Mouse (Mus musculus) midbrain, embryonic 16.5 days (tissue): ENCODE results near the gene Pigv. TPM values are rescaled to one million over a fixed set of nuclear protein-coding genes. Genes with fewer than 3 reads are reported as not detected.
"Not testable (repeated sequence)": the region's sequence is repeated elsewhere in the genome, so short reads cannot be mapped to it uniquely, and the experiment has no call there.

Experiments used
- ATAC-seq: fragments of 200-750 bp; cut with Nextera tagmentation; 2 replicates; pipeline ENCODE4 v1.8.0; 2017; ENCODE audit warnings: moderate TSS enrichment
- H3K27ac ChIP-seq: fragments of 300-500 bp; sonication (generic); 2 replicates; pipeline ENCODE4 v1.5.1; 2014; ENCODE audit warnings: mild to moderate bottlenecking, low read length, mixed read lengths
- H3K27me3 ChIP-seq: fragments of 300-500 bp; sonication (generic); 2 replicates; pipeline ENCODE4 v1.6.1; 2014; ENCODE audit warnings: low read depth, low read length, mixed read lengths; ENCODE audit not compliant: control insufficient read depth, insufficient read depth
- H3K36me3 ChIP-seq: fragments of 300-500 bp; sonication (generic); 2 replicates; pipeline ENCODE4 v1.6.1; 2014; ENCODE audit warnings: mild to moderate bottlenecking, low read length, moderate library complexity, mixed read lengths; ENCODE audit not compliant: control insufficient read depth, insufficient read depth
- H3K4me1 ChIP-seq: fragments of 300-500 bp; sonication (generic); 2 replicates; pipeline ENCODE4 v1.6.1; 2014; ENCODE audit warnings: mild to moderate bottlenecking, low read length, mixed read lengths; ENCODE audit not compliant: control insufficient read depth, insufficient read depth
- H3K4me2 ChIP-seq: fragments of 300-500 bp; sonication (generic); 2 replicates; pipeline ENCODE4 v1.6.1; 2014; ENCODE audit warnings: mild to moderate bottlenecking, low read length, mixed read lengths
- H3K4me3 ChIP-seq: fragments of 300-500 bp; sonication (generic); 2 replicates; pipeline ENCODE4 v1.5.1; 2014; ENCODE audit warnings: low read depth, mild to moderate bottlenecking, low read length, moderate library complexity, mixed read lengths
- H3K9ac ChIP-seq: fragments of 300-500 bp; sonication (generic); 2 replicates; pipeline ENCODE4 v1.6.1; 2014; ENCODE audit warnings: low read depth, low read length, mixed read lengths
- H3K9me3 ChIP-seq: fragments of 300-500 bp; sonication (generic); replicated peaks from 2 replicates; pipeline ENCODE4 v1.6.1; 2014; ENCODE audit warnings: mild to moderate bottlenecking, low read length, mixed read lengths; ENCODE audit not compliant: control insufficient read depth, poor library complexity, severe bottlenecking
- whole genome bisulfite sequencing: fragments of 180-500 bp; shearing (Covaris S2); extraction: QIAGEN DNeasy Blood & Tissue Kit; methylation state at CpG from one replicate; pipeline ENCODE4 v1.1.7; 2014; 5-methylcytosine and 5-hydroxymethylcytosine counted together
- polyA plus RNA-seq: library from polyadenylated mRNA; unstranded; fragments of >200 nt; fragmentation: Nextera tagmentation; extraction: Ambion mirVana; gene quantifications from 2 replicates; pipeline ENCODE4 v1.2.1, GENCODE M21; 2015

The Pigv gene
- polyA plus RNA-seq, 1 experiment from 2014 or later = 18.5 TPM

DNA sequence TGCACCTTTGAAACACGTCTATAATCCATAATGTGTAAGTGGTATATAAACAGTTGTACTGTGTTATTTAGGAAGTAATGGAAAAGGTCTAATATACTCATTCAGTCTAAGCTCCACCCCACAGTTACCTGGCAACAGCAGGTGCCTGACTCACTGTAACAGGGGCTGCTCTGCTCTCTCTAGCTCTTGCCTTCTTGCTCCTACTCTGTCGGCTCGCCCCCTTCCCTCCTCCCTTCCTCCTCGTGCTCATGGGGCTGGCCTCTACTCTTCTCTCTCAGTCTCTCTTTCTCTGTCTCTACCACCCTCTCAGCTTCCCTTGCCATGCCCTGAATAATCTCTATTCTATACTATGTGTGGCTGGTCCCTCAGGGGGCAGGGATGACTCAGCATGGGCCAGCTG is 15.4 kb downstream of the Pigv start:
- no peak overlapping the region for H3K4me3 ChIP-seq
- WGBS = 6% methylated on average over 4 of the region's 4 CpGs
- H3K4me1 ChIP-seq = peaks cover 7% of the 10 kb centered on the region
- no peak overlapping the region for H3K4me2 ChIP-seq
- H3K36me3 ChIP-seq = no peaks in the 10 kb centered on the region
- H3K9me3 ChIP-seq = no peaks in the 10 kb centered on the region
- H3K9ac ChIP-seq = no peak overlapping the region
- no peaks in the 10 kb centered on the region for H3K27me3 ChIP-seq
- H3K27ac ChIP-seq = no peak overlapping the region
- ATAC-seq = no peak

DNA sequence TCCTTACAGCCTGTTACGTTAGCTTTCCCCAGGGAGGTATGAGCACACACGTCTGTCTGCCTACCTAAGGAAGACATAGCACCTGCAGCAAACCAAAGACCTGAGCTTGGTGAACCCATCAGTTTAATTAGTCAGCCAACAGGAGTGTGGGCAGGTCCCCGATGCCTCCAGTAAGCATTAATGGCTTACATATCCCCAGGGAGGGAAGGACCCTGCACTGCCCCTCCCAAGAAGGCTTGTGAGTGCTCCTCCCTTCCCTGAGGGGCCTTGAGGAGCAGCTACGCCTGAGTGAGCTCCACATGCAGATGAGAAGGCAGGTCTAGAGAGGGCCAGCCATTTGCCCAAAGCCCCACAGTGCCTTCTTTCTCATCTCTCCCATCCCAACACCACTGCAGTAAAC is 16.2 kb downstream of the Pigv start:
- WGBS = 50% methylated on average over 4 of the region's 4 CpGs
- Histone ChIP-seq H3K4me2 (no peak overlapping the region), H3K4me1 (peaks cover 7% of the 10 kb centered on the region), H3K36me3 (no peaks in the 10 kb centered on the region), H3K27ac (no peak overlapping the region), H3K9ac (no peak overlapping the region), H3K4me3 (no peak overlapping the region), H3K27me3 (no peaks in the 10 kb centered on the region), H3K9me3 (no peaks in the 10 kb centered on the region)
- no peak for ATAC-seq

DNA sequence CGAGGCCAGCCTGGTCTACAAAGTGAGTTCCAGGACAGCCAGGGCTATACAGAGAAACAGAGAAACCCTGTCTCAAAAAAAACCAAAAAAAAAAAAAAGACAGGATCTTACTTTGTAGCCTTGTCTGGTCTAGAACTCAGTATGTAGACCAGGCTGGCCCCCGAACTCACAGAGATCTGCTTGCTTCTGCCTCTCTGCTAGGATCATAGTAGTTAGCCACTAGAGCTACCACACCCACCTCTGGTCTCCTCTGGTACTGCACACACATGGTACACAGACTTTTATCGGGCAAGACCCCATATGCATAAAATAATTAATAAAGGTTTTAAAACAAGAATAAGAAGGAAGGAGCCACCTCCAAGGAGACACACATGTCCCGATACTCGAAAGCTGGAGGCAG is 18.4 kb downstream of the Pigv start:
- H3K4me2 ChIP-seq, H3K4me1 ChIP-seq, ATAC-seq, H3K27me3 ChIP-seq, H3K36me3 ChIP-seq, H3K27ac ChIP-seq, H3K9ac ChIP-seq, H3K4me3 ChIP-seq, H3K9me3 ChIP-seq: not testable (repeated sequence)
- 98% methylated on average over 5 of the region's 5 CpGs for WGBS

DNA sequence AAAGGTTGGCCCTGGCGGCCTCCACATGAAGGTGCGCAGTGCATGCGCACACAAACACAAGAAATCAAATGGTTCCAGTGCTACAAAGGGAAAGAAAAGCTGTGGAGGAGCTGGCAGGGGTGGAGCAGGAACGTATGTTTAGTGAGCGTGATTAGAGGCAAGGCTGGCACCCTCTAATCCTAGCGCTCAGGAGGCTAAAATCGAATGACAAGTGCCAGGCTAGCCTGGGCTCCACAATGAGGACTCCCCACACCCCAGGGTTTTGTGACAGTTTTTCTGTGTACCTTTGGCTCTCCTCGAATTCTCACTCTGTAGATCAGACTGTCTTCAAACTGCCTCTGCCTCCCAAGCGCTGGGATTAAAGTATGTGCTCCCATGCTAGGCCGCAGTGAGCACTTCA is 19.7 kb downstream of the Pigv start:
- Histone ChIP-seq H3K27me3 (no peaks in the 10 kb centered on the region), H3K4me1 (peaks cover 3% of the 10 kb centered on the region; the same call in 1 of the 2 replicates), H3K36me3 (no peaks in the 10 kb centered on the region), H3K9ac (no peak overlapping the region), H3K4me3 (no peak overlapping the region), H3K27ac (no peak overlapping the region), H3K9me3 (no peaks in the 10 kb centered on the region), H3K4me2 (no peak overlapping the region)
- 70% methylated on average over 10 of the region's 10 CpGs for WGBS
- no peak for ATAC-seq

DNA sequence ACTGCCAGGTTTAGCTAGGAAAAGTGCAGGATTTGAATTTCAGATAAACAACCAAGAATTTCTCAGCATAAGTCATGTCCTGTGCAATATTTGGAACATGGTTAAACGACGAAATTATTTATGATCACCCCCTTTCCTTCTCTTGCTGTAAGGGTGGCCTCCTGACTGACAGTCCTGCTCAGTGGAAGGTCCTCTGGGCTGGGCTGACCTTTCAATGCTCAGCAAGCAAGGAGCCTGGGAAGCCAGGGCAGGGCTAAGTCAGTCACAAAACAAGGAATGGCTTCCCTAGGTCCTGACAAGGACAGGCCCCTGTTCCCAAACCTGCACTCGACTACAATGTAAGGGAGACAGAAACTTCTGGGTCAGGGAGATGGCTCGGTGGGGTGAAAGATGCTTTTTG is 20.5 kb downstream of the Pigv start:
- H3K36me3 ChIP-seq = no peaks in the 10 kb centered on the region
- no peak overlapping the region for H3K4me3 ChIP-seq
- H3K27me3 ChIP-seq = no peaks in the 10 kb centered on the region
- no peaks in the 10 kb centered on the region for H3K9me3 ChIP-seq
- no peak overlapping the region for H3K9ac ChIP-seq
- WGBS = 66% methylated on average over 4 of the region's 4 CpGs
- no peak overlapping the region for H3K4me2 ChIP-seq
- H3K27ac ChIP-seq = no peak overlapping the region
- peaks cover under 1% of the 10 kb centered on the region; the same call in 1 of the 2 replicates for H3K4me1 ChIP-seq
- no peak for ATAC-seq

DNA sequence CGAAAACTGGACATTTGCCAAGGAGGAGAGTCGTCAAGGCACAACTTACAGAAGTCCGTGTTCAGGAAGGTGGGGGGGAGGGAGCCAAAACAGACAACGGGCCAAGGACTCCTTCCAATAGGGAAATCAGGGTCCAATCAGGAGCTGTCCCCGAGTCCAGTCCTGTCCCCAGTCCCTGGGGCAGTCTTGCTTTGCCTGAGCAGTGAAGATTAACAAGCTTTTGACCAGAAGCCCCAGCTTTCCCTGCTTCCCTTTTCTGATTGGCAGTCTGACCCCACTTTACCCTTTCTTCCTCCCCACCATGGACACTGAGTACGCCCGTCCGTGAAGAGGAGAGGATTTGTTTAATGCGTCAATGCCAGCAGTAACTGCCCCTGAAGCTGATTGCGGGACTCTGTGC is 21.0 kb downstream of the Pigv start:
- 51% methylated on average over 10 of the region's 10 CpGs for WGBS

DNA sequence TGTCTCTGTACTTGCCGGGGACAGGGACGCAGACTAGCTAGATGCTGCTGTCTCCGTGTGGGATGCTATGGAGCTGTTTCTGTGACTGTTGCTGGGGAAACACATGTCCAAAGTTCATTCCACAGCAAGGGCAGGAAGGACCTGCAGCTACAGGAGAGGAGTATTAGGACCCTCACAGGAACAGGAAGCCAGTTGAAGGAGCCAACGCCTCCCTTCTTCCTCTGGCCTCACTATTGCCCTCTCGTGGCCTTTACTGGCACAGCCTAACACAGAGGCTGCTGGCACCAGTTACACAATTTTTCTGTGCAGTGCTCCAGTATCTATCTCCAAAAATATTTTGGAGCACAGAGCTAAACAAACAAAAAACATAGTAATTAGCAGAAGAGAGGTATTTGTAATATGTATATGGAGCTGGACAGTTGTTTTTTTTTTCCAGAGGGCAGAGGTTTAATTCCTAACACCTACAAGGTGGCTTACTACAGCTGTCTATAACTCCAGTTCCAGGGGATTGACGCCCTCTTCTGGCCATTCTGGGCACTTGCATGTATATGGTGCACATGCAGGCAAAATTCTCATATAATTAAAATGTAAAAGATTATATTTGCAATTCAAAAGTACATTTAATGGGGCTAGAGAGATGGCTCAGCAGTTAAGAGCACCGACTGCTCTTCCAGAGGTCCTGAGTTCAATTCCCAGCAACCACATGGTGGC is 22.3 kb downstream of the Pigv start, which contains the start of gene Zdhhc18:
Zdhhc18 (minus strand) TSS at position 166 of the 711 bp plus-strand sequence.
- no peak within 1 kb of the TSS for H3K27ac ChIP-seq
- ATAC-seq = peak; percentile 56; the same call in 1 of the 2 replicates
- H3K4me3 ChIP-seq = peak within 1 kb of the TSS; percentile 12; the same call in 1 of the 2 replicates
- H3K4me1 ChIP-seq = no peaks in the 10 kb centered on the region
- no peaks in the 10 kb centered on the region for H3K36me3 ChIP-seq
- H3K27me3 ChIP-seq = no peaks in the 10 kb centered on the region
- H3K9ac ChIP-seq = no peak within 1 kb of the TSS
- WGBS = 40% methylated on average over 7 of the region's 7 CpGs
- no peaks in the 10 kb centered on the region for H3K9me3 ChIP-seq
- peak within 1 kb of the TSS; percentile 44 for H3K4me2 ChIP-seq

More for the DNA sequence above, 21.0 kb downstream of the Pigv start:
- no peaks in the 10 kb centered on the region for H3K27me3 ChIP-seq
- H3K4me3 ChIP-seq = no peak overlapping the region
- no peaks in the 10 kb centered on the region for H3K36me3 ChIP-seq
- no peak overlapping the region for H3K9ac ChIP-seq
- no peaks in the 10 kb centered on the region for H3K4me1 ChIP-seq
- no peak overlapping the region for H3K27ac ChIP-seq
- no peak overlapping the region for H3K4me2 ChIP-seq
- no peaks in the 10 kb centered on the region for H3K9me3 ChIP-seq
- no peak for ATAC-seq

DNA sequence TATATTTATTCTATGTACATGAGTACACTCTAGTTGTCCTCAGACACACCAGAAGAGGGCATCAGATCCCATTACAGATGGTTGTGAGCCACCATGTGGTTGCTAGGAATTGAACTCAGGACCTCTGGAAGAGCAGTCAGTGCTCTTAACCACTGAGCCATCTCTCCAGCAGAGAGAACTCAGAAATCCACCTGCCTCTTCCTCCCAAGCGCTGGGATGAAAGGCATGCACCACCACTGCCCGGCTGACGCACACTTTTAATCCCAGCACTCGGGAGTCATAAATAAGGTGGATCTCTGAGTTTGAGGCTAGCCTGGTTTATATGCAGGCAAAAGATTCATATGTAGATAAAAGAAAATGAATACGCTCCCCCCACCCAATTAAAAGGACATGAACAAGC is 23.0 kb downstream of the Pigv start:
- not testable (repeated sequence) for H3K27ac ChIP-seq, H3K9ac ChIP-seq

DNA sequence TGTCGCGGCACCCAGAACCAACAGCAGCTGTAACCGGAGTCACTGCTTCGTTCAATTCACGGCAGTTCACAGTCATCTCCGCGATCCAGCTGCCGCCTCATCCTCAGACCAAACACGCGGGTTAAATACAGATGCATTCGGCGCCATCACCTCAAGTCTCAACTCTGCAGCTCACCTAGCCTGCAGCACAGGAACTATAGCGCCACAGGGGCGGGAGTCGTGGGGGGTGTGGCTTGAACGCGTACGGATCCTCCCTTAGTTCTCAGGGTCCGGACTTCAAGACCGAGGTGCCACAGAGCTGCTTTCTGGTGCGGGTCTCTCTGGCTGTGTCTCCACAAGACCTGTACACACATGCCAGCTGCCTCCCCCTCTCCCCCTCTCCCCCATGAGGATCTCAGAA is 26.8 kb downstream of the Pigv start:
- H3K4me2 ChIP-seq = no peak overlapping the region
- no peaks in the 10 kb centered on the region for H3K4me1 ChIP-seq
- no peaks in the 10 kb centered on the region for H3K36me3 ChIP-seq
- 0 out of 2 replicates have a peak, but pooled peaks cover 2% of the 10 kb centered on the region for H3K9me3 ChIP-seq
- WGBS = 46% methylated on average over 21 of the region's 21 CpGs
- no peak overlapping the region for H3K4me3 ChIP-seq
- no peak overlapping the region for H3K27ac ChIP-seq
- ATAC-seq = no peak
- H3K9ac ChIP-seq = no peak overlapping the region
- no peaks in the 10 kb centered on the region for H3K27me3 ChIP-seq

More for the DNA sequence above, 23.0 kb downstream of the Pigv start:
- H3K27me3 ChIP-seq, H3K36me3 ChIP-seq, H3K4me1 ChIP-seq, ATAC-seq, H3K9me3 ChIP-seq: not testable (repeated sequence)
- 83% methylated on average over 5 of the region's 5 CpGs for WGBS
- Histone ChIP-seq H3K4me3 (peak overlapping the region; percentile 12; the same call in 1 of the 2 replicates), H3K4me2 (peak overlapping the region; percentile 44)
